Mouse (Mus musculus): ENCODE results near the gene Hapln4. TPM values are rescaled to one million over a fixed set of nuclear protein-coding genes. Genes with fewer than 3 reads are reported as not detected.

The Hapln4 gene
- polyA plus RNA-seq, 1 experiment = 0.74 TPM

DNA sequence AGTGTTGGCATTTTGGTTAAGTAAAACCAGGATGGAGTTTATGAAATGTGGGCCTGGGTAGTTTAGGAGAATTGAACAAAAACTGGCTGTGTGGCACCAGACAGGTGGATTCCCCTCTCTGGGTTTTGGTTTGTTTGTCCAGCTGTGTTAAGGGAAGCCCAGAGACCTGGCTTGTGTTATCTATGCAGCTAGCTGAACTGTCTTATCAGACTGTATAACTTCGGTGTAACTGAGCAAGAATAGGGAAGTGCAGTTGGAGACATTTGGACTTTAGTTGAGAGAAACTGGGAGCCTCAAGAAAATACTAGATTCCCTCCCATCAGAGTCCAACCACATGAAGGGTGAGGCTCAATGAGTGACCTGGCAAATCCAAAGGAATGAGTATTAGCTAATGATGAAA lies 9.6 kb upstream of the Hapln4 start:
- no peak for DNase-seq (ENCODE audit: low read depth)
- TF ChIP-seq POLR2A (IDR thresholded peaks at IDR 0.05; ENCODE audit: borderline replicate concordance, extremely low read depth, insufficient read depth, insufficient read length, poor library complexity, severe bottlenecking) = no peak
- TF ChIP-seq CTCF (IDR thresholded peaks at IDR 0.05; ENCODE audit: borderline replicate concordance, extremely low read depth, insufficient read depth, insufficient read length) = no peak

DNA sequence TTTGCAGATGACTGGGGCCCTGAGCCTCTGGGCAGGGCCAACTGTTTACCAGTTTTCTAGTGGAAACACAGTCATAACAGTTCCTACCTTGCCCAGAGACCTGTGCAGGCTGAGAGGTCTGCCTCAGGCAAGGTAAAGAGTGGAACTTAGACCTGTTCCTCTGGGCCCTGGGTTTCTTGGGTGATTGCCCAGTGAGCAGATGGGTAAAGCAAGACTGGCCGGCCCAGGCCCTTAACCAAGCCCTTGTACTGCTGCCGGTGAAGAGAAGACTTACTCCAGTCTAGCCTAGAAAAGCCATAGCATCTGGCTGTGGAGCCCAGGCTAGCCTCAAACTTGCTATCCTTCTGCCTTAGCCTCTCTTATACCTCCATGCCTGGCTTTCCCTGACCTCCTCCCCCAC lies 1.3 kb upstream of the Hapln4 start:
- no peak for DNase-seq (ENCODE audit: low read depth)
- TF ChIP-seq POLR2A (IDR thresholded peaks at IDR 0.05; ENCODE audit: borderline replicate concordance, extremely low read depth, insufficient read depth, insufficient read length, poor library complexity, severe bottlenecking) (no peak), CTCF (IDR thresholded peaks at IDR 0.05; ENCODE audit: borderline replicate concordance, extremely low read depth, insufficient read depth, insufficient read length) (no peak)

GRCm38 (mm10) chr8:70084191-70085065 lies 1.2 kb downstream of the Hapln4 start:
- TF ChIP-seq POLR2A (IDR thresholded peaks at IDR 0.05; ENCODE audit: borderline replicate concordance, extremely low read depth, insufficient read depth, insufficient read length, poor library complexity, severe bottlenecking) (no peak), CTCF (IDR thresholded peaks at IDR 0.05; ENCODE audit: borderline replicate concordance, extremely low read depth, insufficient read depth, insufficient read length) (peak; percentile 25; the same call in 1 of the 2 replicates)
- peak; percentile 16 for DNase-seq (ENCODE audit: low read depth)

DNA sequence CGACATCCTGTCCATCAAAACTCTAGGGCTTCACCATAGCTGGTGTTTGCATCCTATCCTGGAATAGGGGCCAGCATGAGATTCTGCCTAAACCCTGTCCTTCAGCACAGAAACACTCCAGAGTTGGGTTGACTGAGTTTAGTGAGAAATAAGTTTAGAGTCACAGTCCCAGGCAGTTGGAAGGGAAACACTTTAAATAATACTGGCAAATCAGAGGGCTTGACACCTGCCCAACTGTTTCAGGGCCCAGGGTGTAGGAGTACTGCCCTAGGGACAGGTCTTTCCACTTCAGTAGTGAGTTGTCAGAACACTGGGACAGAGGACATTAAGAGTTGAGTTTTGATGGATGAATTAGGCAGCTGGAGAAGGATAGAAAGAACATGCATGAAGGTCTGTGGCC lies 2.9 kb downstream of the Hapln4 start:
- DNase-seq (ENCODE audit: low read depth) = no peak
- no peak for TF ChIP-seq POLR2A (IDR thresholded peaks at IDR 0.05; ENCODE audit: borderline replicate concordance, extremely low read depth, insufficient read depth, insufficient read length, poor library complexity, severe bottlenecking)
- no peak for TF ChIP-seq CTCF (IDR thresholded peaks at IDR 0.05; ENCODE audit: borderline replicate concordance, extremely low read depth, insufficient read depth, insufficient read length)

DNA sequence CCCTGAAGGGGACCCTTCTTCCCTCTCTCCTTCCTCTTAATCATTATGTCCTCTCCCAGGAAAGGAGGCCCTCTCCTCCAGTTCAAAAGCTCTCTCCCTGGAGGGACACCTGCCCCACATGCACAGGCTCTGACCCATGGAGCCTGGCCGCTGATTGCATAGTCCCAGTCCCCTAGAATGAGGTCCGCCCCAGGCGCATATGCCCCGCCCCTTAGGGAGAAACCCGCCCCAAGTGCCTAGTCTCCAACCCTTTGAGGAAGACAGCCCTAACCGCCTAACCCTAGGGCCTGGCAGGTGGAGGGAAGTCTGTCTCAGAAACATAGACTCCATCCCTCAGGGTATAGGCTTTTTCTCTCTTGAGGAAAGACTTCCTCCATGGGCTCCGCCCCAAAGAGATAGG lies 4.0 kb downstream of the Hapln4 start:
- TF ChIP-seq CTCF (IDR thresholded peaks at IDR 0.05; ENCODE audit: borderline replicate concordance, extremely low read depth, insufficient read depth, insufficient read length) (no peak), POLR2A (IDR thresholded peaks at IDR 0.05; ENCODE audit: borderline replicate concordance, extremely low read depth, insufficient read depth, insufficient read length, poor library complexity, severe bottlenecking) (no peak)
- no peak for DNase-seq (ENCODE audit: low read depth)

GRCm38 (mm10) chr8:70087836-70088650 lies 4.8 kb downstream of the Hapln4 start:
- DNase-seq (ENCODE audit: low read depth) = peak; percentile 82
- TF ChIP-seq POLR2A (IDR thresholded peaks at IDR 0.05; ENCODE audit: borderline replicate concordance, extremely low read depth, insufficient read depth, insufficient read length, poor library complexity, severe bottlenecking) (no peak), CTCF (IDR thresholded peaks at IDR 0.05; ENCODE audit: borderline replicate concordance, extremely low read depth, insufficient read depth, insufficient read length) (peak; percentile 78)

GRCm38 (mm10) chr8:70089296-70089960 lies 6.2 kb downstream of the Hapln4 start:
- TF ChIP-seq POLR2A (IDR thresholded peaks at IDR 0.05; ENCODE audit: borderline replicate concordance, extremely low read depth, insufficient read depth, insufficient read length, poor library complexity, severe bottlenecking) (no peak), CTCF (IDR thresholded peaks at IDR 0.05; ENCODE audit: borderline replicate concordance, extremely low read depth, insufficient read depth, insufficient read length) (no peak)
- peak; percentile 68 for DNase-seq (ENCODE audit: low read depth)

- no peak for DNase-seq (ENCODE audit: low read depth)
- TF ChIP-seq CTCF (IDR thresholded peaks at IDR 0.05; ENCODE audit: borderline replicate concordance, extremely low read depth, insufficient read depth, insufficient read length) (no peak), POLR2A (IDR thresholded peaks at IDR 0.05; ENCODE audit: borderline replicate concordance, extremely low read depth, insufficient read depth, insufficient read length, poor library complexity, severe bottlenecking) (no peak)
Measured at GRCm38 (mm10) chr8:70092786-70093185, 9.5 kb downstream of the Hapln4 start.

DNA sequence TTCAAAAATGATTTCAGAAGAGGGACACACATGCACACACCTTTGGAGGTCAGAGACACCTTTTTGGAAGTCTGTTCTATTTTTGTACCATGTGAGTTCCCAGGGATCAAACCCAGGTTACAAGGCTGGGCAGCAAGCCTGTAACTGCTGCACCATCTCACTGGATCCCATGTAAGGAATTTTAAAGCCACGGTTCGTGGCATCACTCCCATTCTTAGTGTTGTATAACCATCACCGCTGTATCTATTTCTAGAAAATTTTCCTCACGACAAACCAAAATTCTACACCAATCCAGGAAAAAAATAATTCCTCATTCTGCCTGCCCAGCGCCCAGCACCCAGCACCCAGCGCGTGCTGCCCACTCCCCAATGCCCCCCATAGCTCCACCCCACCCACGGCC lies 16.0 kb downstream of the Hapln4 start:
- no peak for TF ChIP-seq CTCF (IDR thresholded peaks at IDR 0.05; ENCODE audit: borderline replicate concordance, extremely low read depth, insufficient read depth, insufficient read length)
- DNase-seq (ENCODE audit: low read depth) = no peak

DNA sequence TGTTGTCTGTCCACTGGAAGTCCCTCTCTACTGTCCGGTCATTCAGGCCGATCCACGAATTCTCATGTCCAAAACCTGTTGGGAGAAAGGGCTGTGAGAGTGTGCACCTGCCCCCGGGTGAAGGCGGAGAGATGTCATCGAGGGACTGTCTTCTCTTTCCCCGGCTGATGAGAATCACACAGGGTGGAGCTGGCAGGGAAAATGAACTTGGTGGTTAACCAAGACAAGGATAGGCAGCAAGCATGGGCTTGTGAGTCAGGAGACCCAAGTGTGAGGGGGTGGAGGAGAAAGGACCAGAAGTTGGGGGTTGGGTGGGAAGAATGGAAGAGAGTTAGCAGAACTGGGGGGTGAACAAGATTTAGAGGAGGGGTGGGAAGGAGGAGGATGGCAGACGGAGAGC lies 17.0 kb downstream of the Hapln4 start:
- TF ChIP-seq POLR2A (IDR thresholded peaks at IDR 0.05; ENCODE audit: borderline replicate concordance, extremely low read depth, insufficient read depth, insufficient read length, poor library complexity, severe bottlenecking) (no peak), CTCF (IDR thresholded peaks at IDR 0.05; ENCODE audit: borderline replicate concordance, extremely low read depth, insufficient read depth, insufficient read length) (no peak)
- DNase-seq (ENCODE audit: low read depth) = no peak

DNA sequence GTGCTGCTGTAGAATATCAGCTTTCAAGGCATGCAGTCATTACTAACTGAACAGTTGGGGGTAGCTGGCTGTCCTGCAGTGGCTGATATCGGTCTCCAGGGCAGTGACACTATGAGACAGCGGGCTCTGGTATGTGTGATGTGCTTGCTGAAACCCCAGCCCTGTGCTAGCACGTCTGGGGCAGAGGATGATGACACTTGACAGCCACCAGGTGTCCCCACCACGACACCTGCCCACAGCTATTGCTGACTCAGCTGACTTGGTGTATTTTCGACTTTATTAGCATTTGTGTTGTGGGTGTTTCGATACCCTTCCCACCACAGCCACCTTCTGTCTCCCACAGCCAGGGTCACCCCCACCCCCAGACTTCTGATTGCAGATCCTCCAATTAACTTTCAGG lies 21.2 kb downstream of the Hapln4 start:
- TF ChIP-seq CTCF (IDR thresholded peaks at IDR 0.05; ENCODE audit: borderline replicate concordance, extremely low read depth, insufficient read depth, insufficient read length) (peak; percentile 60), POLR2A (IDR thresholded peaks at IDR 0.05; ENCODE audit: borderline replicate concordance, extremely low read depth, insufficient read depth, insufficient read length, poor library complexity, severe bottlenecking) (no peak)
- peak; percentile 52 for DNase-seq (ENCODE audit: low read depth)
